47 mouse cellular contexts compared by ENCODE assay signal in the genomic region with DNA sequence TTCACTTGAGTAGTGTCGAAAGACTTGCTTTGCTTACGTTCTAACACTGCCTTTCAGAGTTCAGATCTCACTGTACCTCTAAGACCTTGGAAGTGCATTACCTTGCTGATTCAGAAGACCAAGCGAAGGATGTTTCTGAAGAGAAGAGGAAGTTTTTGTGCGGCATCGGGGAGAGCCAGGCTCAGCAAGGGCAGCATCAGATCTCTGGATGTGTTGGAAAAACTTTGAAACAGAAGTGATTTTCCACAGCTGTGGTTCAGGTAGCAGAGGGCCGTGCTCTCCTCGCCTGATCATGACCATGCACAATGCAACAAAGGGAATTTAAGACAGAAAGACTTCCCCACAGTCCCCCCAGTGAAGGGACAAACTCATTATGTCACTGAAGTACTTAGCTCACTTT. TPM values are rescaled to one million over a fixed set of nuclear protein-coding genes. Genes with fewer than 3 reads are reported as not detected.
"Had no signal": no experiment of that assay in that cellular context is flagged by ENCODE, and none has a peak within 500 bp of the region (broad histone marks: within the 10 kb centered on the region; RNA-seq: fewer than 3 reads in every experiment).

No protein-coding gene starts in this region.

- H3K4me1 ChIP-seq: limb, embryonic 10.5 days; limb, embryonic 12.5 days; limb, embryonic 13.5 days; limb, embryonic 15.5 days; liver, embryonic 12.5 days; liver, embryonic 13.5 days; liver, embryonic 15.5 days; lung, embryonic 15.5 days; midbrain, embryonic 10.5 days; midbrain, embryonic 12.5 days; midbrain, embryonic 13.5 days; midbrain, embryonic 15.5 days; neural tube, embryonic 12.5 days had no signal

- H3K4me3 ChIP-seq: limb, embryonic 10.5 days; limb, embryonic 12.5 days; limb, embryonic 13.5 days; limb, embryonic 15.5 days; liver, embryonic 12.5 days; liver, embryonic 13.5 days; liver, embryonic 15.5 days; lung, embryonic 15.5 days; megakaryocyte, embryonic 14.5 days; midbrain, embryonic 10.5 days; midbrain, embryonic 12.5 days; midbrain, embryonic 13.5 days; midbrain, embryonic 15.5 days; myocyte; neural tube, embryonic 12.5 days had no signal

- H3K9me3 ChIP-seq: limb, embryonic 10.5 days; limb, embryonic 12.5 days; limb, embryonic 13.5 days; limb, embryonic 15.5 days; liver, embryonic 12.5 days; liver, embryonic 13.5 days; liver, embryonic 15.5 days; lung, embryonic 15.5 days; megakaryocyte, embryonic 14.5 days; midbrain, embryonic 10.5 days; midbrain, embryonic 12.5 days; midbrain, embryonic 13.5 days; midbrain, embryonic 15.5 days; neural tube, embryonic 12.5 days had no signal

- H3K27ac ChIP-seq: limb, embryonic 10.5 days; limb, embryonic 12.5 days; limb, embryonic 13.5 days; limb, embryonic 15.5 days; liver, embryonic 12.5 days; liver, embryonic 13.5 days; liver, embryonic 14.5 days; liver, embryonic 15.5 days; lung, embryonic 15.5 days; macrophage; midbrain, embryonic 10.5 days; midbrain, embryonic 12.5 days; midbrain, embryonic 13.5 days; midbrain, embryonic 15.5 days; neural tube, embryonic 12.5 days had no signal

- H3K27me3 ChIP-seq: limb, embryonic 12.5 days; limb, embryonic 13.5 days; limb, embryonic 15.5 days; liver, embryonic 12.5 days; liver, embryonic 13.5 days; liver, embryonic 15.5 days; lung, embryonic 15.5 days; megakaryocyte, embryonic 14.5 days; midbrain, embryonic 12.5 days; midbrain, embryonic 13.5 days; midbrain, embryonic 15.5 days; neural tube, embryonic 12.5 days had no signal

- DNase-seq: left cerebral cortex, postnatal 4 days; liver; liver, embryonic 13.5 days; liver, postnatal 0 days; lung, adult 18-20 months; lung, adult 2 months; lung, embryonic 14.5 days; lung, postnatal 10 days; lung, postnatal 14 days; lung, postnatal 36 days; lung, postnatal 4 days; midbrain, embryonic 14.5 days had no signal

RNA-seq across cellular contexts. Expression of a gene that starts 18.2 kb away (rescaled TPM):
- total RNA-seq: left cerebral cortex, postnatal 10 days; left cerebral cortex, postnatal 14 days; left cerebral cortex, postnatal 25 days; left cerebral cortex, postnatal 36 days; left cerebral cortex, postnatal 4 days; liver, adult 2 months; megakaryocyte progenitor cell, adult 5-6 weeks; megakaryocyte, adult 5-6 weeks; megakaryocyte-erythroid progenitor cell, adult 5-6 weeks; midbrain, postnatal 0 days; monocyte, adult 5-6 weeks had no signal
- polyA plus RNA-seq: limb, embryonic 10.5 days; limb, embryonic 11.5 days; limb, embryonic 12.5 days; limb, embryonic 13.5 days; limb, embryonic 14.5 days; limb, embryonic 15.5 days; liver, embryonic 11.5 days; liver, embryonic 12.5 days; liver, embryonic 13.5 days; liver, embryonic 14.5 days; liver, embryonic 15.5 days; liver, embryonic 16.5 days; liver, postnatal 0 days; lung, adult 2 months; lung, embryonic 14.5 days; lung, embryonic 15.5 days; lung, embryonic 16.5 days; lung, postnatal 0 days; macrophage; midbrain, embryonic 10.5 days; midbrain, embryonic 11.5 days; midbrain, embryonic 12.5 days; midbrain, embryonic 13.5 days; midbrain, embryonic 14.5 days; midbrain, embryonic 15.5 days; midbrain, embryonic 16.5 days; midbrain, postnatal 0 days; myocyte; neural tube, embryonic 11.5 days; neural tube, embryonic 12.5 days had no signal
